Mouse (Mus musculus): ENCODE measurements around the gene Snx27.

The Snx27 gene

GRCm38 (mm10) chr3:94582456-94582891 lies at the start of gene Snx27:
Gene Snx27 (minus strand): TSS chr3:94582716.
- DNase-seq (ENCODE audit: low spot score in 2 of 2): peak; percentile 97

GRCm38 (mm10) chr3:94629876-94630275 lies 47.4 kb upstream of the Snx27 start:
- DNase-seq (ENCODE audit: low spot score in 2 of 2): no peak

GRCm38 (mm10) chr3:94628712-94629111 lies 46.2 kb upstream of the Snx27 start:
- DNase-seq (ENCODE audit: low spot score in 2 of 2): no peak

GRCm38 (mm10) chr3:94624281-94624680 lies 41.8 kb upstream of the Snx27 start:
- no peak for DNase-seq (ENCODE audit: low spot score in 2 of 2)

GRCm38 (mm10) chr3:94622550-94622949 lies 40.0 kb upstream of the Snx27 start:
- no peak for DNase-seq (ENCODE audit: low spot score in 2 of 2)

- no peak for DNase-seq (ENCODE audit: low spot score in 2 of 2)
Observed at GRCm38 (mm10) chr3:94621740-94622507, 39.4 kb upstream of the Snx27 start.

GRCm38 (mm10) chr3:94616717-94617116 lies 34.2 kb upstream of the Snx27 start:
- no peak for DNase-seq (ENCODE audit: low spot score in 2 of 2)

GRCm38 (mm10) chr3:94613258-94613878 lies 30.9 kb upstream of the Snx27 start:
- DNase-seq (ENCODE audit: low spot score in 2 of 2): no peak

- no peak for DNase-seq (ENCODE audit: low spot score in 2 of 2)
Observed at GRCm38 (mm10) chr3:94612274-94612673, 29.8 kb upstream of the Snx27 start.

GRCm38 (mm10) chr3:94611834-94612233 lies 29.3 kb upstream of the Snx27 start:
- no peak for DNase-seq (ENCODE audit: low spot score in 2 of 2)

- DNase-seq (ENCODE audit: low spot score in 2 of 2): peak; percentile 38 to 42
Observed at GRCm38 (mm10) chr3:94611343-94611742, 28.8 kb upstream of the Snx27 start.

- no peak for DNase-seq (ENCODE audit: low spot score in 2 of 2)
Observed at GRCm38 (mm10) chr3:94610581-94610980, 28.1 kb upstream of the Snx27 start.

GRCm38 (mm10) chr3:94609621-94610020 lies 27.1 kb upstream of the Snx27 start:
- no peak for DNase-seq (ENCODE audit: low spot score in 2 of 2)

- DNase-seq (ENCODE audit: low spot score in 2 of 2): peak in 1 of 2 experiments; percentile 42
Observed at GRCm38 (mm10) chr3:94601959-94602358, 19.4 kb upstream of the Snx27 start.

GRCm38 (mm10) chr3:94597224-94597779 lies 14.8 kb upstream of the Snx27 start:
- no peak for DNase-seq (ENCODE audit: low spot score in 2 of 2)

GRCm38 (mm10) chr3:94595871-94596287 lies 13.4 kb upstream of the Snx27 start:
- no peak for DNase-seq (ENCODE audit: low spot score in 2 of 2)

GRCm38 (mm10) chr3:94591066-94591465 lies 8.6 kb upstream of the Snx27 start:
- DNase-seq (ENCODE audit: low spot score in 2 of 2): no peak

- DNase-seq (ENCODE audit: low spot score in 2 of 2): no peak
Observed at GRCm38 (mm10) chr3:94587962-94588361, 5.4 kb upstream of the Snx27 start.

GRCm38 (mm10) chr3:94582944-94583343 lies 428 bp upstream of the Snx27 start:
- DNase-seq (ENCODE audit: low spot score in 2 of 2): no peak

- no peak for DNase-seq (ENCODE audit: low spot score in 2 of 2)
Observed at GRCm38 (mm10) chr3:94581793-94582455, 592 bp downstream of the Snx27 start.

GRCm38 (mm10) chr3:94581138-94581780 lies 1.3 kb downstream of the Snx27 start:
- DNase-seq (ENCODE audit: low spot score in 2 of 2): peak; percentile 55 to 60

- no peak for DNase-seq (ENCODE audit: low spot score in 2 of 2)
Observed at GRCm38 (mm10) chr3:94574506-94574905, 8.0 kb downstream of the Snx27 start.

All from right cerebral cortex, postnatal 10 days (tissue).